Mouse (Mus musculus): ENCODE measurements around the gene Mettl21a.
"Not testable (repeated sequence)": the region's sequence is repeated elsewhere in the genome, so short reads cannot be mapped to it uniquely, and the experiment has no call there.

Gene Mettl21a

GRCm38 (mm10) chr1:64615531-64615991 lies 1.5 kb downstream of the Mettl21a start:
- intact Hi-C loops (cut with DNase I): loop anchor here (5.0 to 10.0 kb wide), 5 partner anchors 77 to 951 kb away; partner anchors contain the start of genes Ccnyl1 and Creb1

DNA sequence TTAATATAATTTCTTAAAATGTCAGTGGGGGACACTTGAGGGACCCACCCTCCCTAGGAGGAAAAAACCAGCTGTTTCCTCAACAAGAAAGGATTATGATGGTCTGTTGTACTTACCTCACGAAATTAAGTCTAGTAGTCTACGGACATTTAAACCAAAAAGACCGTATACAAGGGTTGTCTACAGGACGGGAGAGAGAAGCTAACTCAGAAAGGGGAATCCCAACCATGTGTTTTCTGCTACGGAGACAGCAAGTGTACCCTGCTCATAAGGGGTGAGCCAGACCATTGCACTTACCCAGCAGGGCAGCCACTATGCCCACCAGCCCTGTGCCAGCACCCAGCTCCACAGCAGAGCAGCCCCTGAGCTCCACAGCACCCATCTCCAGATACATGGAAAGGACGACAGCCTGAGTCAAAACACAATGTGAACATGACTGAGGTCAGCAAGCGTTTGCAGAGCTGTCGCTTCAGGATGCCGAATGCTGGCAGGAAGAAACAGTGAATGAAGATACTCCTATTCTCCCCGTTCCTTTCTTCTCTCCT lies 2.2 kb downstream of the Mettl21a start:
- intact Hi-C loops (cut with DNase I): loop anchor here (5.0 to 10.0 kb wide), 5 partner anchors 77 to 950 kb away; partner anchors contain the start of genes Ccnyl1 and Creb1

- intact Hi-C loops (cut with DNase I): loop anchor here (10.0 kb wide), 3 partner anchors 310 to 950 kb away; no protein-coding TSS in a partner anchor
These were observed 2.7 kb downstream of the Mettl21a start for GRCm38 (mm10) chr1:64614311-64614710.

DNA sequence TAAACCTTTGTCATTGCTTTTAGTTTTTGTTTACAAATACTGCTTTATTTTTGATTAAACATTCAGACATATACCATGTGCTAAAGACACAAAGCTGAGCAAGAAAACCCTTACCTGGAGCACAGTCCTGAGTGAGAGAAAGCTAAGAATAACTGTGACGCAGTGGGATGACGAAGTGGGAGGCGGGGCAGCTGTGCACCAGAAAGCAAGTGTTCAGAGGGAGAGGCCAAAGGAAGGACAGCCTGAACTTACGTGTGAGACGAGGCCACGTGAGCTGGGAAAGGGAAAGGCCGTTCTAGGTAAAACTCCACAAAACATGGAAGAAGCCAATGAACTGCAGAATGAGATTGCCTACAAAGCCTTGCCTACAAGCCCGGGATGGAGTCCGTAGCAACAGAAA lies 7.1 kb downstream of the Mettl21a start:
- intact Hi-C loops (cut with DNase I): loop anchor here (10.0 kb wide), 3 partner anchors 315 to 945 kb away; no protein-coding TSS in a partner anchor

- intact Hi-C loops (cut with DNase I): no loop called here
These were observed 7.9 kb downstream of the Mettl21a start for GRCm38 (mm10) chr1:64609145-64609544.

DNA sequence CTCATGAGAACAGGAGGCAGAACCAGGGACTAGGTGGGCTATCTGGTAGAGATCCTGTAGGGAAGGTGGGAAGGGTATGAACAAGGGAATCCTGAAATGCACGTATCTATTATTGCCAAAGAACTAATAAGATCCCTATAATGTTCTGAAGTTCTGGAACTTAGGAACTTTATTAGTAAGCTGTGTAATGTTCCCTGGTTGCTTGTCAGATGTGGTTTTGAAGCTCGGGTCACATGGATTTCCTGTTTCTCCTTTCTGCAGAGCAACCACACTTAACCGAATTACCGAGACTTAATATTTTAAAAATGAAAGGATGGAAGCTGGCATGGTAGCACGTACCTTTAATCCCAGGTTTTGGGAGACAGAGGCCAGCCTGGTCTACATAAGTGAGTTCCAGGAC lies 13.7 kb downstream of the Mettl21a start:
- intact Hi-C loops (cut with DNase I): no loop called here

DNA sequence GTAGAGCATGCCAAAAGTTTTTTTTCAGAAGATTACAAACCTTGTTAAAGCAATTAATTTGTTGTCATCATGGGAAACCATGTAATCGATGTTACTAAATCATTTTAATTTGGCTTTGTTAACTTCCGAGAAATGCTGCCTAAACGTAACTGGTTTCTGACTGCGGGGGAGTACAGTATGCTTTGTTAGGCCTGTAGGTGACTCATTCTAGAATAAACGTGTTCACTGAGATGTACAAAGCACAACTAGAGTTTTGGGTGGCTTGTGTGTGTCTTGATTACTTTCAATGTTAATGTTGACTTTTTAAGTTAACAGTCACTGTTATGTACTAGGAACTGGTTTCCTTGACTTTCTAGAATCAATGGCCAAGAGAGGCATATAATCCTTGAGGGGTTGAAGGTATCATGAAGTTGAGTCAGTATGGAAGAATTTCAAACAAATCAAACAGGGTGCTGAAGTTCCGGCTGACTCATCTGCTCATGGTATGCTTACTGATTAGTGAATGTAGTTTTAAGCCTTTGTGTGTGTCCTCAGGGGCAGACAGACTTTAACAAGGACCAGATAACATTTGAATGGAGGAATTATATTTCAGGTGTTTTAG lies 15.7 kb downstream of the Mettl21a start:
- intact Hi-C loops (cut with DNase I): no loop called here

GRCm38 (mm10) chr1:64600413-64601077 lies 16.5 kb downstream of the Mettl21a start:
- intact Hi-C loops (cut with DNase I): no loop called here

DNA sequence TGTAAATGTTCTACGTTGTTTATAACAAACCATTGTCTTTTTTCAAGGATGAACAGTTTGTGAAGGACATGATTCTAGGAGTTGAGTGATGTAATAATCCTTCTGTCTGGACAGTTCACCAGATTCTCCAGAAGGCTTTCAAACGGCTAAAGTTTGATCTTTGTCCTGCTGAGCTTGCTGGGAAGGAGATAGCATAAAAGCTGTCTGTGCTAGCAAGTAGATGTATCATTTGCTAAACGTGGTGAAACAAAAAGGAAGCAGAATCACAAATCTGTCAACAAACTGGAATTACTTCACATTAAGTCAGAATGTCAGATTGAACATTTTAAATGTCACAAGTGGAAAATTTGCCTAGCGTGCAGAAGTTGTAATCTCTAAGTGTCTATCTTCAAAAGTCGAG lies 18.1 kb downstream of the Mettl21a start:
- intact Hi-C loops (cut with DNase I): no loop called here

- intact Hi-C loops (cut with DNase I): no loop called here
These were observed 38.2 kb downstream of the Mettl21a start for GRCm38 (mm10) chr1:64578801-64579200.

GRCm38 (mm10) chr1:64577911-64578310 lies 39.1 kb downstream of the Mettl21a start:
- intact Hi-C loops (cut with DNase I): not testable (repeated sequence)

GRCm38 (mm10) chr1:64576732-64577131 lies 40.3 kb downstream of the Mettl21a start:
- intact Hi-C loops (cut with DNase I): no loop called here

DNA sequence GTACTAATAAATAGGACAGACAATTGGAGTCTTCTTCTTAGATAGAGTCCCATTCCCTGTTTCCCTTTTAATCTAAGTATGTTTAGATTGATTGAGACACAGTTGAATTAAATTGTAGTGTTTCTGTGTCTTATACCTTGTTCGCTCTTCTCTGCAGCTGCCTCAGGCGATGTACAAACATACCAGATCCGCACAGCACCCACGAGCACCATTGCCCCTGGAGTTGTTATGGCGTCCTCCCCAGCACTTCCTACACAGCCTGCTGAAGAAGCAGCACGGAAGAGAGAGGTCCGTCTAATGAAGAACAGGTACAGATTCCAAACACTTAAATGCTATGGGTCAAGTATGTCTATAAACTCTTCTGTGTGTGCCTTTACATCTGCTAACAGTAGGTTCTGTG lies 41.0 kb downstream of the Mettl21a start:
- intact Hi-C loops (cut with DNase I): no loop called here

GRCm38 (mm10) chr1:64568206-64568605 lies 48.8 kb downstream of the Mettl21a start:
- intact Hi-C loops (cut with DNase I): no loop called here

DNA sequence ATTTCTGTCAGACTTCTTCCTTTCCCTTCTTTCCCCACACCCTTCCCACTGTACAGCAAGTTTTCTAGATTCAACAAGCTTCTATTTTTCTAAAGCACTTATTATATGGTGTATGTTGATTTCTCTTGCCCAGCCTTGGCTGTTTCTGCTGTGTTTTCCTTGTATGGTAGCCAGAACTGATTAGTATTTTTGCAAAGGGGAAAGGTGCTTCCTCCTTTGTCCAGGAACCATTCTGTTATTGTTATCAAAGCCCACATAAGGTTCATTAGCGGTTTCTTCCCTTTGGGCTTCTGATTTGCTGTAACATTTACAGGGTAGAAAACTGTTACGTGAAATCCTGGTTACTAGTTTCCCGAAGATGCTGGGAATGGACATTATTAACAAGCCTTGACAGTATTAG lies 56.9 kb downstream of the Mettl21a start:
- intact Hi-C loops (cut with DNase I): no loop called here
